Mouse (Mus musculus) CH12.LX (cell line): ENCODE results near the gene Efcab2. TPM values are rescaled to one million over a fixed set of nuclear protein-coding genes. Genes with fewer than 3 reads are reported as not detected.

Source experiments
- DNase-seq: peaks from one replicate; pipeline ENCODE4 v3.0.0-alpha.2; 2013; ENCODE audit errors: extremely low read depth
- H3K27ac ChIP-seq: 2 replicates; pipeline ENCODE4 v1.5.1; 2012; ENCODE audit warnings: low read depth, mild to moderate bottlenecking, control low read depth, moderate library complexity; ENCODE audit not compliant: insufficient read depth
- H3K27me3 ChIP-seq: replicated peaks from 2 replicates; pipeline ENCODE3; 2012; ENCODE audit warnings: inconsistent platforms
- H3K36me3 ChIP-seq, 2 experiments: replicated peaks in 1 of 2; 2 replicates each; pipeline versions ENCODE3 to v1.6.1; 2012; ENCODE audit warnings: inconsistent platforms in 1 of 2, low read length in 1 of 2, mild to moderate bottlenecking in 1 of 2, mixed read lengths in 1 of 2, moderate library complexity in 1 of 2; ENCODE audit not compliant: control insufficient read depth in 1 of 2, insufficient read depth in 1 of 2
- H3K4me1 ChIP-seq, 2 experiments: 2 replicates each; pipeline ENCODE4 v1.6.1; 2012; ENCODE audit warnings: inconsistent platforms in 1 of 2, moderate library complexity in 1 of 2; ENCODE audit not compliant: insufficient read depth in 2 of 2, control insufficient read depth in 1 of 2
- H3K4me2 ChIP-seq: 2 replicates; pipeline ENCODE4 v1.6.1; 2012; ENCODE audit warnings: low read depth, mild to moderate bottlenecking, control low read depth; ENCODE audit not compliant: poor library complexity, insufficient read depth, severe bottlenecking
- H3K4me3 ChIP-seq, 3 experiments: fragments of 150-350 bp in 1 of 3; sonication (generic) in 1 of 3; replicated peaks in 1 of 3; 2 replicates each; pipeline versions ENCODE3 to v1.5.1; 2011 to 2012; ENCODE audit warnings: low read depth in 2 of 3, low read length in 2 of 3, mild to moderate bottlenecking in 2 of 3, moderate library complexity in 2 of 3, control low read depth in 1 of 3, improper control_type of control experiment in 1 of 3, inconsistent platforms in 1 of 3, mixed read lengths in 1 of 3; ENCODE audit not compliant: poor library complexity in 1 of 3
- H3K79me2 ChIP-seq: replicated peaks from 2 replicates; pipeline ENCODE4 v1.6.1; 2012; ENCODE audit warnings: mild to moderate bottlenecking, moderate library complexity; ENCODE audit not compliant: control insufficient read depth, poor library complexity, insufficient read depth, severe bottlenecking; ENCODE audit errors: extremely low read depth
- H3K9ac ChIP-seq: 2 replicates; pipeline ENCODE4 v1.6.1; 2012; ENCODE audit warnings: low read depth, mild to moderate bottlenecking, control low read depth, moderate library complexity; ENCODE audit not compliant: insufficient read depth
- H3K9me3 ChIP-seq: replicated peaks from 2 replicates; pipeline ENCODE3; 2012; ENCODE audit warnings: low read length, inconsistent platforms, mixed read lengths
- CHD1 ChIP-seq: IDR thresholded peaks from 2 replicates; pipeline ENCODE4 v1.6.1; 2012; ENCODE audit warnings: low read depth, low read length, improper control_type of control experiment, inconsistent platforms
- CHD2 ChIP-seq: IDR thresholded peaks from 2 replicates; pipeline ENCODE4 v1.6.1; 2011; ENCODE audit warnings: low read length, improper control_type of control experiment
- CTCF ChIP-seq, 2 experiments: IDR thresholded peaks in 1 of 2; conservative IDR thresholded peaks in 1 of 2; 2 replicates each; pipeline ENCODE4 v1.5.1; 2011 to 2012; ENCODE audit warnings: low read depth in 2 of 2, low read length in 2 of 2, improper control_type of control experiment in 1 of 2, inconsistent platforms in 1 of 2, mild to moderate bottlenecking in 1 of 2, moderate library complexity in 1 of 2
- ETS1 ChIP-seq: conservative IDR thresholded peaks from 2 replicates; pipeline ENCODE4 v1.6.1; 2012; ENCODE audit warnings: low read depth, mild to moderate bottlenecking, inconsistent platforms, low read length, improper control_type of control experiment, moderate library complexity
- GABPA ChIP-seq: IDR thresholded peaks from 2 replicates; pipeline ENCODE4 v1.6.1; 2012; ENCODE audit warnings: low read depth, low read length, improper control_type of control experiment, inconsistent platforms; ENCODE audit not compliant: insufficient replicate concordance
- HCFC1 ChIP-seq: IDR thresholded peaks from 2 replicates; pipeline ENCODE4 v1.6.1; 2012; ENCODE audit warnings: low read depth, mild to moderate bottlenecking, inconsistent platforms, low read length, improper control_type of control experiment
- IRF4 ChIP-seq: IDR thresholded peaks from 2 replicates; pipeline ENCODE4 v1.6.1; 2014; ENCODE audit warnings: low read depth, mild to moderate bottlenecking, inconsistent platforms, low read length, improper control_type of control experiment
- JUN ChIP-seq: IDR thresholded peaks from 2 replicates; pipeline ENCODE4 v1.6.1; 2011; ENCODE audit warnings: low read depth, mild to moderate bottlenecking, low read length, improper control_type of control experiment, moderate library complexity; ENCODE audit not compliant: insufficient read depth
- MAX ChIP-seq: IDR thresholded peaks from 2 replicates; pipeline ENCODE4 v1.6.1; 2011; ENCODE audit warnings: low read length, improper control_type of control experiment
- MEF2A ChIP-seq: IDR thresholded peaks from 2 replicates; pipeline ENCODE4 v1.6.1; 2014; ENCODE audit warnings: low read depth, mild to moderate bottlenecking, inconsistent platforms, low read length, improper control_type of control experiment, borderline replicate concordance
- NELFE ChIP-seq: IDR thresholded peaks from 2 replicates; pipeline ENCODE4 v1.6.1; 2011; ENCODE audit warnings: low read depth, low read length, improper control_type of control experiment
- NRF1 ChIP-seq: IDR thresholded peaks from 2 replicates; pipeline ENCODE4 v1.6.1; 2014; ENCODE audit warnings: low read depth, mild to moderate bottlenecking, inconsistent platforms, low read length, improper control_type of control experiment, moderate library complexity
- POLR2A ChIP-seq: IDR thresholded peaks from 2 replicates; pipeline ENCODE4 v1.6.1; 2011; ENCODE audit warnings: low read depth, mild to moderate bottlenecking, improper control_type of control experiment, low read length
- POLR2AphosphoS2 ChIP-seq: IDR thresholded peaks from 2 replicates; pipeline ENCODE4 v1.6.1; 2011; ENCODE audit warnings: low read depth, low read length, improper control_type of control experiment
- TBP ChIP-seq: conservative IDR thresholded peaks from 2 replicates; pipeline ENCODE4 v1.6.1; 2011; ENCODE audit warnings: low read depth, low read length, improper control_type of control experiment
- UBTF ChIP-seq: IDR thresholded peaks from 2 replicates; pipeline ENCODE4 v1.6.1; 2012; ENCODE audit warnings: low read depth, mild to moderate bottlenecking, inconsistent platforms, low read length, improper control_type of control experiment, moderate library complexity
- USF1 ChIP-seq: IDR thresholded peaks from 2 replicates; pipeline ENCODE4 v1.6.1; 2014; ENCODE audit warnings: low read depth, mild to moderate bottlenecking, inconsistent platforms, low read length, improper control_type of control experiment
- ZC3H11A ChIP-seq: IDR thresholded peaks from 2 replicates; pipeline ENCODE4 v1.6.1; 2012; ENCODE audit warnings: low read depth, mild to moderate bottlenecking, inconsistent platforms, low read length, improper control_type of control experiment
- ZKSCAN1 ChIP-seq: IDR thresholded peaks from 2 replicates; pipeline ENCODE4 v1.6.1; 2012; ENCODE audit warnings: low read depth, inconsistent platforms, low read length, improper control_type of control experiment, borderline replicate concordance
- ZNF384 ChIP-seq: IDR thresholded peaks from 2 replicates; pipeline ENCODE4 v1.6.1; 2012; ENCODE audit warnings: low read depth, low read length, improper control_type of control experiment, inconsistent platforms
- dilution Hi-C: fragments of 300-500 bp; cut with MboI; formaldehyde crosslinking; loops from 2 replicates; pipeline ENCODE4 v1.14.3; 2020; ENCODE audit warnings: low sequenced_read_pairs; ENCODE audit not compliant: extremely low pct_unique_long_range_greater_than_20kb, extremely low pct_ligation_motif_present
- in situ Hi-C: fragments of 300-500 bp; cut with MboI; formaldehyde crosslinking; loops from 3 replicates; pipeline ENCODE4 v1.14.3; 2019; ENCODE audit warnings: low sequenced_read_pairs, low pct_ligation_motif_present, low pct_unique_long_range_greater_than_20kb, mixed read lengths
- polyA plus RNA-seq: library from polyadenylated mRNA; unstranded; fragments of >175 nt; gene quantifications from 2 replicates; pipeline ENCODE4 v1.2.1, GENCODE M21; 2012; ENCODE audit warnings: low read depth; ENCODE audit not compliant: insufficient read length
- total RNA-seq, 2 experiments: library from RNA; depleted of rRNA; stranded (reverse); fragments of 300-350 nt in 1 of 2; fragments of >200 nt in 1 of 2; gene quantifications; 2 replicates each; pipeline ENCODE4 v1.2.3; 2012 to 2014

Efcab2 gene
- total and polyA plus RNA-seq, 3 experiments: 1.2 to 3.2 (median 1.8) TPM

DNA sequence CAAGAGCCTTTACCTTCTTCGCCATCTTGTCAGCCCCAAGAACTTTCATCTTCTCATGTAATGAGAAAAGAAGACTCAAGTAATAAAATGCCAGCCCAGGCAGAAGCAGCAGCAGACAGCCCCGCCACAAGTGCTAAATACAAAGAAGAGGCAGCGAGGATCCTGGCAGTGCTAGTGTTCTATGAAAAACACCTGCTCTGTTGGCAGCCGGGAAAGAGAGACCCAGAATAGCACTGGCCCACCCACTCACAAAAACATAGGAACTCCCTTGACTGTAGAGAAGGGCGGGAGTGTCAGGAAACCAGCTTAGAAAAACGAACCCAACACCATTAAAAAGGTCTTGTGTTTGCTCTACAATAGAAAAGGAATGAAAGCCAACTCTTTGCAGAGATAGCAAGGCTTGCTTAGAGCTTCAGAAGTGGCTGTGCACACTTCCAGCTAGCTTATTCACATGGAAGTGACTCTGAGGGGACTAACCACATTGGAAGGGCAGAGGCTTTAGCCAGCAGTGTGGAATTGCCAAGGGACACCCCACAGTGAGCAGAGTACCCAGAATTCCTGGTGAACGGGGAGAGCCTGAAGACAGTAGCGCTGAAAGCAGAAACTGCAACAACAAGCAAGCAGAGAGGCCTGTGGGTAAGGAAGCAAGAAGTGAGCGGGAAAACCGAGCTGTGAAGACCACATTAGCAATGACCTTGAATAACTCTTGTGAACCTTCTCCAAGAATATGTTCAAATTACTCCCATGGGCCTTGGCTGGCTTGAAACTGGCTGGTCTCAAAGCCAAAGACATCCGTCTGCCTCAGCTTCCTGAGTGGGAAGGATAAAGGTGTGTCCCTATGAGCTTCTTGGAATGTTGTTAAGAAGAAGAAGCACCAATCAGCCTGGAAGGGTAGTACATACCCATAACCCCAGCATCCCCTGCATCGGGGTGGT is 47.8 kb upstream of the Efcab2 start:
- Histone ChIP-seq H3K9ac (no peak overlapping the region), H3K9me3 (no peaks in the 10 kb centered on the region)
- dilution Hi-C loops: no loop called here

DNA sequence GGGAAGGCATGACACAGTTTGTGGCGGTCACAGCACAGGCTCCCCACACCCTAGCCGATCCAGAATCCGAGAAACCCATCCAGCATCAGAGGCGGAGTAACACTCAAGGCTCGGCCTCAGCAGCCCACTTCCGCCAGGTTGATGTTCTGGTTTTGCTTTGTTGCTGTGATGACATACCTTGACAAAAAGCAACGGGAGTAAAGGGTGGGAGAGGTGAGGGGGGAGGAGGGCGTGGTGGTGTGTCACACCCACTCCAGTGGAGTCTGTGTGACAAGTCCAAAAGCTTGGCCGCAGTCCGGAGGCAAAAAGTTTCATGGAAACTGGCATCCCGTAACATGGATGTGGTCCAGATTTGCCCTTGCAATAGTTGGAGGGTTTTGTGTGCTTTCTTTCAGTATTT is 45.6 kb upstream of the Efcab2 start:
- H3K9me3 ChIP-seq: no peaks in the 10 kb centered on the region
- H3K79me2 ChIP-seq: no peaks in the 10 kb centered on the region
- no peak overlapping the region for H3K27ac ChIP-seq
- H3K4me3 ChIP-seq: no peak overlapping the region
- no peak overlapping the region for H3K9ac ChIP-seq
- no peaks in the 10 kb centered on the region for H3K27me3 ChIP-seq
- no peak for DNase-seq
- TF ChIP-seq POLR2AphosphoS2 (no peak), CHD1 (no peak), NELFE (no peak), MAX (no peak), POLR2A (no peak), USF1 (no peak)
- no peaks in the 10 kb centered on the region for H3K36me3 ChIP-seq
- dilution Hi-C loops: no loop called here
- H3K4me1 ChIP-seq: peaks cover 0 to 4% of the 10 kb centered on the region in 2 experiments; a peak in 2 of 4 replicates
- H3K4me2 ChIP-seq: no peak overlapping the region
- in situ Hi-C loops: no loop called here

More for the DNA sequence above, 47.8 kb upstream of the Efcab2 start:
- H3K79me2 ChIP-seq: no peaks in the 10 kb centered on the region
- no peak for DNase-seq
- H3K4me3 ChIP-seq: no peak overlapping the region
- in situ Hi-C loops: no loop called here
- TF ChIP-seq CHD1 (no peak), TBP (no peak), ZNF384 (no peak), HCFC1 (no peak), GABPA (no peak), CTCF (conservative IDR thresholded peaks at IDR 0.05 in 1 of 2, IDR thresholded peaks at IDR 0.05 in 1 of 2; ENCODE audit: low read depth in 2 of 2, low read length in 2 of 2) (no peak), IRF4 (no peak), POLR2A (no peak), ZC3H11A (no peak), NELFE (no peak), JUN (no peak), ETS1 (no peak), POLR2AphosphoS2 (no peak), MEF2A (no peak), UBTF (no peak), ZKSCAN1 (no peak), NRF1 (no peak), CHD2 (no peak)
- TF ChIP-seq, all 38 proteins: peak for 0
- Histone ChIP-seq H3K4me2 (no peak overlapping the region), H3K4me1 (peaks cover 2 to 4% of the 10 kb centered on the region in 2 experiments), H3K27me3 (no peaks in the 10 kb centered on the region), H3K36me3 (no peaks in the 10 kb centered on the region), H3K27ac (no peak overlapping the region)
